7 mouse cellular contexts compared by ENCODE assay signal in genomic region chr8:56530359-56530758, GRCm38 (mm10). TPM values are rescaled to one million over a fixed set of nuclear protein-coding genes. Genes with fewer than 3 reads are reported as not detected.
DNase-seq lines count a peak whose midpoint lies in the region; ATAC-seq and TF ChIP-seq lines count a peak whose summit lies in the region.

No protein-coding gene starts in this region.

- peak; percentile 93 for DNase-seq in midbrain, embryonic 11.5 days (ENCODE audit: low spot score, missing footprints)
- DNase-seq in R1 (ENCODE audit: low read depth, low spot score), result peak; percentile 45
- DNase-seq in cerebellum, adult 8-10 months, result peak; percentile 27
- peak; percentile 36 for DNase-seq in heart, postnatal 0 days (ENCODE audit: low spot score)
- peak in 1 of 3 experiments; percentile 31 for DNase-seq in liver, embryonic 14.5 days (ENCODE audit: low read depth in 3 of 3, low spot score in 3 of 3)
- peak; percentile 44 for DNase-seq in right cerebral cortex, postnatal 25 days

- 4% methylated on average over 3 of the region's 3 CpGs for WGBS in midbrain, embryonic 11.5 days
- 5% methylated on average over 3 of the region's 3 CpGs for WGBS in midbrain, embryonic 15.5 days
- WGBS in heart, postnatal 0 days, result 3% methylated on average over 3 of the region's 3 CpGs
- 4% methylated on average over 3 of the region's 3 CpGs for WGBS in liver, embryonic 14.5 days (ENCODE audit: insufficient replicate concordance)

- ATAC-seq in midbrain, embryonic 11.5 days (ENCODE audit: low FRiP score), result peak; percentile 44; the same call in 1 of the 2 replicates
- ATAC-seq in midbrain, embryonic 15.5 days (replicated peaks), result no peak
- no peak for ATAC-seq in heart, postnatal 0 days (ENCODE audit: insufficient read depth, low read depth)
- ATAC-seq in liver, embryonic 14.5 days (ENCODE audit: insufficient read depth), result no peak

- TF ChIP-seq CTCF in heart, postnatal 0 days (IDR thresholded peaks at IDR 0.05; ENCODE audit: low read depth), result peak; percentile 75
- peak; percentile 80 for TF ChIP-seq CTCF in liver, embryonic 14.5 days (IDR thresholded peaks at IDR 0.05; ENCODE audit: low read depth)

- no peak overlapping the region for H3K27ac ChIP-seq in midbrain, embryonic 11.5 days (ENCODE audit: low read depth, low read length)
- no peak overlapping the region for H3K27ac ChIP-seq in midbrain, embryonic 15.5 days
- H3K27ac ChIP-seq in heart, postnatal 0 days (ENCODE audit: low read depth), result no peak overlapping the region
- H3K27ac ChIP-seq in liver, embryonic 14.5 days, result no peak overlapping the region

- H3K9me3 ChIP-seq in midbrain, embryonic 11.5 days (ENCODE audit: control insufficient read depth, low read length), result no peaks in the 10 kb centered on the region
- no peaks in the 10 kb centered on the region for H3K9me3 ChIP-seq in midbrain, embryonic 15.5 days
- H3K9me3 ChIP-seq in heart, postnatal 0 days (replicated peaks; ENCODE audit: control insufficient read depth, low read length), result no peaks in the 10 kb centered on the region
- no peaks in the 10 kb centered on the region for H3K9me3 ChIP-seq in liver, embryonic 14.5 days (ENCODE audit: control insufficient read depth, low read length)

- no peaks in the 10 kb centered on the region for H3K36me3 ChIP-seq in midbrain, embryonic 11.5 days (ENCODE audit: control insufficient read depth, insufficient read depth, low read length)
- 0 out of 2 replicates have a peak, but pooled peaks cover 4% of the 10 kb centered on the region for H3K36me3 ChIP-seq in midbrain, embryonic 15.5 days (replicated peaks)
- H3K36me3 ChIP-seq in heart, postnatal 0 days (replicated peaks; ENCODE audit: control insufficient read depth, insufficient read depth, low read length), result peaks cover 19% of the 10 kb centered on the region
- no peaks in the 10 kb centered on the region; the same call in none of the 2 replicates for H3K36me3 ChIP-seq in liver, embryonic 14.5 days (replicated peaks; ENCODE audit: control insufficient read depth, insufficient read depth, low read depth)

- no peak overlapping the region for H3K9ac ChIP-seq in midbrain, embryonic 11.5 days (ENCODE audit: low read length)
- no peak overlapping the region for H3K9ac ChIP-seq in midbrain, embryonic 15.5 days
- no peak overlapping the region for H3K9ac ChIP-seq in heart, postnatal 0 days (replicated peaks; ENCODE audit: low read depth, low read length)
- H3K9ac ChIP-seq in liver, embryonic 14.5 days (replicated peaks), result no peak overlapping the region

- H3K27me3 ChIP-seq in midbrain, embryonic 11.5 days (ENCODE audit: control insufficient read depth, insufficient read depth, low read length), result no peaks in the 10 kb centered on the region
- H3K27me3 ChIP-seq in midbrain, embryonic 15.5 days (replicated peaks), result no peaks in the 10 kb centered on the region
- H3K27me3 ChIP-seq in heart, postnatal 0 days (ENCODE audit: control insufficient read depth, insufficient read depth, low read length), result no peaks in the 10 kb centered on the region
- H3K27me3 ChIP-seq in liver, embryonic 14.5 days (ENCODE audit: control insufficient read depth, insufficient read depth, low read length), result no peaks in the 10 kb centered on the region

- no peak for TF ChIP-seq EP300 in heart, postnatal 0 days (IDR thresholded peaks at IDR 0.05; ENCODE audit: low read depth)
- TF ChIP-seq EP300 in liver, embryonic 14.5 days (IDR thresholded peaks at IDR 0.05; ENCODE audit: low read depth), result no peak

- no peak overlapping the region for H3K4me3 ChIP-seq in midbrain, embryonic 11.5 days (ENCODE audit: low read depth, low read length)
- no peak overlapping the region for H3K4me3 ChIP-seq in midbrain, embryonic 15.5 days
- H3K4me3 ChIP-seq in heart, postnatal 0 days (ENCODE audit: low read depth, low read length), result no peak overlapping the region
- H3K4me3 ChIP-seq in liver, embryonic 14.5 days (ENCODE audit: insufficient read depth in 1 of 2, low read depth in 2 of 2, low read length in 2 of 2), result no peak overlapping the region

- H3K4me2 ChIP-seq in midbrain, embryonic 11.5 days, result no peak overlapping the region
- H3K4me2 ChIP-seq in midbrain, embryonic 15.5 days, result no peak overlapping the region
- H3K4me2 ChIP-seq in heart, postnatal 0 days (ENCODE audit: low read depth, low read length), result no peak overlapping the region
- no peak overlapping the region for H3K4me2 ChIP-seq in liver, embryonic 14.5 days (ENCODE audit: low read depth)

- no peaks in the 10 kb centered on the region for H3K4me1 ChIP-seq in midbrain, embryonic 11.5 days (ENCODE audit: control insufficient read depth, insufficient read depth, low read length)
- H3K4me1 ChIP-seq in midbrain, embryonic 15.5 days, result no peaks in the 10 kb centered on the region
- no peaks in the 10 kb centered on the region for H3K4me1 ChIP-seq in heart, postnatal 0 days (ENCODE audit: control insufficient read depth, insufficient read depth)
- H3K4me1 ChIP-seq in liver, embryonic 14.5 days (replicated peaks; ENCODE audit: control insufficient read depth in 2 of 2, insufficient read depth in 2 of 2, low read length in 1 of 2), result no peaks in the 10 kb centered on the region

RNA-seq across cellular contexts. Expression of gene Cep44, which starts 20.5 kb away (rescaled TPM):
- polyA plus RNA-seq in midbrain, embryonic 11.5 days (2014; fragmentation: Nextera tagmentation; extraction: Ambion mirVana), result 40.0 and 43.9 TPM in 2 replicates
- polyA plus RNA-seq in midbrain, embryonic 15.5 days (2015; fragmentation: Nextera tagmentation; extraction: Ambion mirVana), result 26.4 and 26.5 TPM in 2 replicates
- total RNA-seq in heart, postnatal 0 days (2014; rRNA removed; ENCODE audit: low replicate concordance), result 14.4 and 33.5 TPM in 2 replicates
- 16.6 and 17.3 TPM in 2 replicates for polyA plus RNA-seq in heart, postnatal 0 days (2015; fragmentation: Nextera tagmentation; extraction: Ambion mirVana)
- 13.6 and 15.6 TPM in 2 replicates for polyA plus RNA-seq in liver, embryonic 14.5 days (2012; rRNA removed)
- 20.3 and 22.7 TPM in 2 replicates for polyA plus RNA-seq in liver, embryonic 14.5 days (2014; fragmentation: Nextera tagmentation; extraction: Ambion mirVana)

RNA-seq across cellular contexts. Expression of gene Fbxo8, which starts 20.5 kb away (rescaled TPM):
- 40.7 and 44.0 TPM in 2 replicates for polyA plus RNA-seq in midbrain, embryonic 11.5 days (2014; fragmentation: Nextera tagmentation; extraction: Ambion mirVana)
- 39.4 and 40.1 TPM in 2 replicates for polyA plus RNA-seq in midbrain, embryonic 15.5 days (2015; fragmentation: Nextera tagmentation; extraction: Ambion mirVana)
- total RNA-seq in heart, postnatal 0 days (2014; rRNA removed; ENCODE audit: low replicate concordance), result 51.4 and 53.5 TPM in 2 replicates
- 51.6 and 59.0 TPM in 2 replicates for polyA plus RNA-seq in heart, postnatal 0 days (2015; fragmentation: Nextera tagmentation; extraction: Ambion mirVana)
- 7.7 and 9.6 TPM in 2 replicates for polyA plus RNA-seq in liver, embryonic 14.5 days (2012; rRNA removed)
- polyA plus RNA-seq in liver, embryonic 14.5 days (2014; fragmentation: Nextera tagmentation; extraction: Ambion mirVana), result 42.1 and 46.1 TPM in 2 replicates
